Mouse (Mus musculus) MEL (cell line): Measurements from ENCODE around the gene Mcu.

ENCODE experiments used
- ELF1 ChIP-seq: IDR thresholded peaks from 2 replicates; pipeline ENCODE4 v1.6.1; 2014; ENCODE audit warnings: low read depth, mild to moderate bottlenecking, inconsistent platforms, low read length, improper control_type of control experiment, moderate library complexity
- POLR2A ChIP-seq, 2 experiments: IDR thresholded peaks; 2 replicates each; pipeline ENCODE4 v1.6.1; 2011 to 2012; ENCODE audit warnings: low read length in 2 of 2, mild to moderate bottlenecking in 2 of 2, control low read depth in 1 of 2, improper control_type of control experiment in 1 of 2, low read depth in 1 of 2, moderate library complexity in 1 of 2; ENCODE audit not compliant: control insufficient read depth in 1 of 2, insufficient read depth in 1 of 2, poor library complexity in 1 of 2

DNA sequence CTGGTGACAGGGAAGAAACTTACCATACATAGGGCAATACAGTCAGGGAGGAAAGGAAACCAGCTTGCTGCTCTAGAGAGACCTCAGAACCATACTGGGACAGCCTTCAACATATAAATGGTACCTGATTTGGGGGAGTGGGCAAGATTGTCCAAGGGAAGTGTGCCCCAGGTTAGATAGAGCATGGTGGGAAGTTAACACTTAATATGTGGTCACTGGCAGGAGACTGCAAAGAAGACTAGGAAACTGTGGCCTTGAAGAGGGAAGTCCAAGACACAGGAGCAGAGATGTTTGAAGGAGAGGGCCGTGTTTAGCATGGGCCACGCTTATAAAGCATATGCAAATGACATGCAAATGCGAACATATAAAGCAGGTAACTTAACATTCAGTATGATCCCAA lies 172.4 kb downstream of the Mcu start:
- TF ChIP-seq POLR2A (IDR thresholded peaks at IDR 0.05; ENCODE audit: control insufficient read depth in 1 of 2, insufficient read depth in 1 of 2, low read depth in 1 of 2, low read length in 2 of 2, poor library complexity in 1 of 2) = no peak
- no peak for TF ChIP-seq ELF1
